Mouse (Mus musculus) cerebellum, adult 2 months (tissue): ENCODE data around the gene Ythdc1.
"Not testable (repeated sequence)": the region's sequence is repeated elsewhere in the genome, so short reads cannot be mapped to it uniquely, and the experiment has no call there.

Source experiments
- CTCF ChIP-seq: fragments of 200-500 bp; IDR thresholded peaks from 2 replicates; pipeline ENCODE4 v1.5.1; 2011; ENCODE audit warnings: low read depth, mild to moderate bottlenecking, control low read depth, low read length, moderate library complexity, borderline replicate concordance; ENCODE audit not compliant: insufficient read depth
- POLR2A ChIP-seq: fragments of 200-500 bp; IDR thresholded peaks from 2 replicates; pipeline ENCODE4 v1.6.1; 2011; ENCODE audit warnings: low read length, control low read depth, borderline replicate concordance; ENCODE audit not compliant: insufficient read depth

- TF ChIP-seq POLR2A, CTCF: not testable (repeated sequence)
Measured at GRCm38 (mm10) chr5:86856505-86856904, 52.5 kb downstream of the Ythdc1 start.
